In the genomic region with DNA sequence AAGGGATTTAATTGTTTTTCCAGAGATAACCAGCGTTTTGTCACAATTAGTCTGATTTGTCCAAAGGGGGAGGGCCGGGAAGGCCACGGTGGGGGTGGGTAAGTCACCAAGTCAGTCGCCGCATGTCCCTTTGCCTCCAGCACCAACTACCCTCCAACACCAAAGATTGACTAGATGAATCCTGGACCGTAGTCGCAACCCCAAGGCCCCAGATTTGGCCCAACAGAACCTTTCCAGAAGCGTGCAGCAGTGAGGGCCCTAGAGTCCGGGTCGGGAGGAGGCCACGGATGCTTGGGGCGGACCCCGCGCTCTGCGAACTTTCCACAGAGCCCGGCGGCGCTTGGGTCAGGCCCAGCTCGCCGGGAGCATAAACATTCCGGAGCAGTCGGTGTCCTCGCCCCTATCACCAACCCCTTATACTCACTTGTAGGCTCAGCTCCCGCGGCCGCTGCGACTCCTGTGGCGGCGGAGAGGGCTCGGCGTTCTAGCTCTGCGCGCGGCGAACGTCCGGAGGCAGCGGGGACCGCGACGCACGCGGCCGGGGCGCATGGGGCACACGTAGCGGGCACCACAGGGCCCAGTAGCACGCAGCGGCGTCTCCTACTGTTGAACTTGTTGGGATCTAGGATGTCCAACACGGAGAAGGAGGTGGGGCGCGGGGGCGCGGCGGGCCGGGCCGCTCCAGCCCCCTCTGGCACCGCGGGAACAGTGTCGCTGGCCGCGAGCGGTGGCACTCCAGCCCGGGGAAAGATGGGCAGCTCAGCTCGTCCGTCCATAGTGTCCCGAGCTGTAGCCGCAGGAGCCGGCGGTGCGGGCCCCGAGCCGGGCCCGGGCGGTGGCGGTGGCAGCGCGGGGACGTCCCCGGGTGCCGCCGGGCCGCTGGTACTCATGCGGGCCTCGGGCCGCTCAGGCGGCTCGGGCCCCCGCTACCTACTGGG, we compare ENCODE assay signal across 9 mouse cellular contexts. TPM values are rescaled to one million over a fixed set of nuclear protein-coding genes. Genes with fewer than 3 reads are reported as not detected.
DNase-seq lines count a peak whose midpoint lies in the region; ATAC-seq and TF ChIP-seq lines count a peak whose summit lies in the region.
"Had no signal": no experiment of that assay in that cellular context is flagged by ENCODE, and none has a peak within 500 bp of the region (broad histone marks: within the 10 kb centered on the region; RNA-seq: fewer than 3 reads in every experiment).

A gene (minus strand): TSS at position 776 of the 938 bp plus-strand sequence.

- H3K9me3 ChIP-seq in G1E (replicated peaks): peaks cover 62% of the 10 kb centered on the region
- H3K9me3 ChIP-seq in forebrain, postnatal 0 days (ENCODE audit: low read length): no peaks in the 10 kb centered on the region
- no peaks in the 10 kb centered on the region for H3K9me3 ChIP-seq in midbrain, embryonic 10.5 days (replicated peaks)

- peaks cover 51% of the 10 kb centered on the region for H3K27me3 ChIP-seq in heart, adult 2 months (ENCODE audit: control insufficient read depth, insufficient read depth, low read length)
- peaks cover 32% of the 10 kb centered on the region for H3K27me3 ChIP-seq in G1E (ENCODE audit: insufficient read depth, low read length)
- peaks cover 78% of the 10 kb centered on the region for H3K27me3 ChIP-seq in forebrain, postnatal 0 days (ENCODE audit: insufficient read depth, low read length)
- peaks cover 100% of the 10 kb centered on the region for H3K27me3 ChIP-seq in midbrain, embryonic 10.5 days (ENCODE audit: low read depth, poor library complexity, severe bottlenecking)

- no peak for TF ChIP-seq CTCF in heart, adult 2 months (IDR thresholded peaks at IDR 0.05)
- TF ChIP-seq CTCF in G1E (IDR thresholded peaks at IDR 0.05; ENCODE audit: low read depth, low read length): no peak
- no peak for TF ChIP-seq CTCF in forebrain, postnatal 0 days (IDR thresholded peaks at IDR 0.05; ENCODE audit: low read depth)

- under 1% methylated on average over 90 of the region's 90 CpGs for WGBS in heart, adult 2 months
- WGBS in forebrain, postnatal 0 days: 5% methylated on average over 82 of the region's 90 CpGs
- under 1% methylated on average over 90 of the region's 90 CpGs for WGBS in midbrain, embryonic 10.5 days

- peak within 1 kb of the TSS; percentile 47 for H3K4me2 ChIP-seq in forebrain, postnatal 0 days (ENCODE audit: low read depth)

- H3K27ac ChIP-seq in heart, adult 2 months: no peak within 1 kb of the TSS
- no peak within 1 kb of the TSS for H3K27ac ChIP-seq in forebrain, postnatal 0 days (ENCODE audit: low read depth, low read length)
- H3K27ac ChIP-seq in midbrain, embryonic 10.5 days (replicated peaks): no peak within 1 kb of the TSS

- no peaks in the 10 kb centered on the region for H3K36me3 ChIP-seq in heart, adult 2 months (ENCODE audit: control insufficient read depth, insufficient read depth, low read length)
- no peaks in the 10 kb centered on the region for H3K36me3 ChIP-seq in G1E (replicated peaks)
- H3K36me3 ChIP-seq in forebrain, postnatal 0 days (ENCODE audit: insufficient read depth): no peaks in the 10 kb centered on the region
- H3K36me3 ChIP-seq in midbrain, embryonic 10.5 days: no peaks in the 10 kb centered on the region

- TF ChIP-seq POLR2A in heart, adult 2 months (IDR thresholded peaks at IDR 0.05; ENCODE audit: insufficient read depth, low read depth, low read length): no peak

- intact Hi-C loops in heart, adult 2 months (cut with DNase I): no loop called here
- intact Hi-C loops in heart, postnatal 36 days (cut with DNase I): no loop called here

- DNase-seq in heart, adult 2 months: peak in 1 of 2 experiments; percentile 27
- DNase-seq in heart, postnatal 36 days: no peak
- no peak for DNase-seq in G1E (ENCODE audit: low spot score)
- DNase-seq in forebrain, postnatal 0 days: peak; percentile 38
- DNase-seq in midbrain, embryonic 10.5 days (ENCODE audit: low spot score): peak; percentile 53
- DNase-seq in ovary, postnatal 10 days (ENCODE audit: low spot score): no peak
- no peak for DNase-seq in right cerebral cortex, postnatal 25 days
- DNase-seq in urinary bladder, postnatal 10 days (ENCODE audit: low spot score): no peak

- no peak for ATAC-seq in G1E (ENCODE audit: extremely low read depth, insufficient number of reproducible peaks, low FRiP score, poor library complexity, severe bottlenecking)
- no peak for ATAC-seq in forebrain, postnatal 0 days

- no peak within 1 kb of the TSS for H3K9ac ChIP-seq in heart, adult 2 months (ENCODE audit: low read depth, low read length)
- peak within 1 kb of the TSS; percentile 28; the same call in 1 of the 2 replicates for H3K9ac ChIP-seq in forebrain, postnatal 0 days

- H3K79me2 ChIP-seq in heart, adult 2 months (replicated peaks; ENCODE audit: control insufficient read depth, insufficient read depth, low read length): no peaks in the 10 kb centered on the region

- no peaks in the 10 kb centered on the region; the same call in 1 of the 2 replicates for H3K4me1 ChIP-seq in heart, adult 2 months (ENCODE audit: control insufficient read depth, insufficient read depth, low read length)
- 0 out of 2 replicates have a peak, but pooled peaks cover 3% of the 10 kb centered on the region for H3K4me1 ChIP-seq in G1E (ENCODE audit: insufficient read depth, low read depth, low read length)
- no peaks in the 10 kb centered on the region; the same call in 1 of the 2 replicates for H3K4me1 ChIP-seq in forebrain, postnatal 0 days (ENCODE audit: insufficient read depth)
- H3K4me1 ChIP-seq in midbrain, embryonic 10.5 days: peaks cover 59% of the 10 kb centered on the region

- no peak for TF ChIP-seq EP300 in heart, adult 2 months (IDR thresholded peaks at IDR 0.05; ENCODE audit: insufficient read depth, low read depth, low read length)

- 0 out of 2 replicates have a peak within 1 kb of the TSS, but pooled peaks have one; percentile 20 for H3K4me3 ChIP-seq in heart, adult 2 months
- peak within 1 kb of the TSS; percentile 27; the same call in 1 of the 2 replicates for H3K4me3 ChIP-seq in G1E (ENCODE audit: low read depth, low read length)
- peak within 1 kb of the TSS; percentile 29 for H3K4me3 ChIP-seq in forebrain, postnatal 0 days (ENCODE audit: low read depth, low read length)
- peak within 1 kb of the TSS; percentile 50 for H3K4me3 ChIP-seq in midbrain, embryonic 10.5 days

RNA-seq across cellular contexts. Expression of the gene that starts here (rescaled TPM):
- not detected for total RNA-seq in heart, adult 2 months (2021)
- not detected in 2 replicates for polyA plus RNA-seq in heart, adult 2 months (2012; rRNA removed)
- total RNA-seq in heart, postnatal 36 days (2021): not detected
- not detected in 2 replicates for total RNA-seq in G1E (2014; fragmentation: Nextera tagmentation)
- total RNA-seq in G1E (2017): 0.11 TPM in 1 of 2 replicates, not detected in the other
- not detected in 2 replicates for polyA plus RNA-seq in G1E (2012)
- not detected in 2 replicates for total RNA-seq in forebrain, postnatal 0 days (2014; rRNA removed)
- polyA plus RNA-seq in forebrain, postnatal 0 days (2015; fragmentation: Nextera tagmentation; extraction: Ambion mirVana): not detected in 2 replicates
- polyA plus RNA-seq in midbrain, embryonic 10.5 days (2016; fragmentation: Nextera tagmentation; extraction: Ambion mirVana): 0.11 TPM in 1 of 2 replicates, not detected in the other
- polyA plus RNA-seq: cortical plate, adult 2 months had no signal

Comparison
In these comparisons a context has a peak if more than half of its experiments do, and no peak if none do; other contexts are left out.
1. Peak in DNase-seq, H3K4me3 ChIP-seq, H3K9ac ChIP-seq and H3K4me2 ChIP-seq in forebrain, postnatal 0 days; RNA of the gene not detected or under 1 TPM.
2. Peak in DNase-seq and H3K4me3 ChIP-seq in midbrain, embryonic 10.5 days; RNA of the gene not detected or under 1 TPM.